Mouse (Mus musculus) E14TG2a.4 (cell line): ENCODE measurements at regions not wholly inside any gene's neighbourhood (a gene's known extent, or its start where the extent isn't known, plus 50 kb on each side); places are given as distances from the start of the nearest gene placed in this dataset.

ENCODE experiments used
- CTCF ChIP-seq: conservative IDR thresholded peaks from 2 replicates; pipeline ENCODE4 v1.5.1; 2014; ENCODE audit warnings: low read length
- POU5F1 ChIP-seq: IDR thresholded peaks from 2 replicates; pipeline ENCODE4 v1.6.1; 2014; ENCODE audit warnings: low read length, borderline replicate concordance

- TF ChIP-seq POU5F1 (no peak), CTCF (no peak)
These were observed 475.4 kb downstream of the Tbc1d22a start for GRCm38 (mm10) chr15:86689694-86690093.
